Mouse (Mus musculus): ENCODE results near the gene Mtmr4. TPM values are rescaled to one million over a fixed set of nuclear protein-coding genes. Genes with fewer than 3 reads are reported as not detected.

Mtmr4 gene
- polyA plus RNA-seq, 1 experiment from 2014 or later = 54.9 TPM

Other genes with a start within 250 kb of the Mtmr4 start
- gene Ppm1e, start 233.1 kb upstream of the Mtmr4 start, polyA plus RNA-seq (2016; fragmentation: Nextera tagmentation; extraction: Ambion mirVana) = 4.1 and 4.3 TPM in 2 replicates
- gene Rad51c, start 187.2 kb upstream of the Mtmr4 start, polyA plus RNA-seq (2016; fragmentation: Nextera tagmentation; extraction: Ambion mirVana) = 10.6 TPM in 2 replicates
- gene Tex14, start 187.1 kb upstream of the Mtmr4 start, polyA plus RNA-seq (2016; fragmentation: Nextera tagmentation; extraction: Ambion mirVana) = 0.64 and 0.99 TPM in 2 replicates
- not detected in 2 replicates for gene Gm11492, start 25.5 kb upstream of the Mtmr4 start, polyA plus RNA-seq (2016; fragmentation: Nextera tagmentation; extraction: Ambion mirVana)
- 13.3 TPM in 2 replicates for gene Sept4, start 23.3 kb upstream of the Mtmr4 start, polyA plus RNA-seq (2016; fragmentation: Nextera tagmentation; extraction: Ambion mirVana)
- 0.31 and 0.51 TPM in 2 replicates for gene Hsf5, start 25.0 kb downstream of the Mtmr4 start, polyA plus RNA-seq (2016; fragmentation: Nextera tagmentation; extraction: Ambion mirVana)
- gene Rnf43, start 70.6 kb downstream of the Mtmr4 start, polyA plus RNA-seq (2016; fragmentation: Nextera tagmentation; extraction: Ambion mirVana) = 4.5 and 5.5 TPM in 2 replicates
- 158 TPM in 2 replicates for gene Supt4a, start 145.4 kb downstream of the Mtmr4 start, polyA plus RNA-seq (2016; fragmentation: Nextera tagmentation; extraction: Ambion mirVana)
- gene Tspoap1, start 168.4 kb downstream of the Mtmr4 start, polyA plus RNA-seq (2016; fragmentation: Nextera tagmentation; extraction: Ambion mirVana) = 5.1 and 8.6 TPM in 2 replicates
- gene Mpo, start 201.4 kb downstream of the Mtmr4 start, polyA plus RNA-seq (2016; fragmentation: Nextera tagmentation; extraction: Ambion mirVana) = 3.0 and 3.4 TPM in 2 replicates
- gene Lpo, start 236.1 kb downstream of the Mtmr4 start, polyA plus RNA-seq (2016; fragmentation: Nextera tagmentation; extraction: Ambion mirVana) = 0.56 and 0.83 TPM in 2 replicates

All from embryonic facial prominence, embryonic 12.5 days (tissue).